Mouse (Mus musculus) subcutaneous adipose tissue, adult 2 months (tissue): Measurements from ENCODE around the gene Ccdc148. TPM values are rescaled to one million over a fixed set of nuclear protein-coding genes. Genes with fewer than 3 reads are reported as not detected.

Source experiments
- polyA plus RNA-seq: library from polyadenylated mRNA; depleted of rRNA; stranded (reverse); fragments of >200 nt; gene quantifications from 2 replicates; pipeline ENCODE4 v1.2.3, GENCODE M21; 2012; ENCODE audit warnings: low replicate concordance; rRNA removed

Ccdc148 gene
- polyA plus RNA-seq, result 0.03 and 0.12 TPM in 2 replicates

DNA sequence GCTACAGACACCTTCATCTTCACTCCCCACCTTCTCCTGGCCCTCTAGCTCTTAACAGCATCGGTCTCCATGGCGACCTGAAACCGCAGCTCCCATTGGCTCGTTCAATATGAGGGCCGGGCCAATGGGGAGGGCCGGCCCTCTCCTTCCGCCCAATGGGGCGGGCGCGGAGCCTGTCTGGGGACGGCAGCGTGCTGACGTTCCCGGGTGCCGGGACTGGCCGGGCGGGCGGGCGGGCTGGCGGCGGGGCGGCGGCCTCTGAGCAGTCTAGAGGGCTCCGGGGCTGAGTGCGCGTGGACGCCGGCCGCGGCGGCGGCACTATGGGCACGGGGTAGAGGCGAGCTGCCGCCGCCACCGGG lies at the start of gene Ccdc148, which contains the start of gene Pkp4:
Gene Ccdc148 (minus strand): TSS at position 79 of the 359 bp plus-strand sequence.
Gene Pkp4 (plus strand): TSS at position 246 of the 359 bp plus-strand sequence.

GRCm38 (mm10) chr2:58859134-58859533 lies 301.3 kb downstream of the Ccdc148 start, which contains the start of gene Gm11099:
Gene Gm11099, plus strand, starts transcription at chr2:58859434.

Other genes with a start within 250 kb of the Ccdc148 start
- gene Pkp4, start 167 bp upstream of the Ccdc148 start, polyA plus RNA-seq, result 54.8 and 57.4 TPM in 2 replicates